Mouse (Mus musculus): ENCODE results near the gene Slc51a.

GRCm38 (mm10) chr16:32462950-32463349, 24.7 kb downstream of the Slc51a start:
- TF ChIP-seq CTCF (IDR thresholded peaks at IDR 0.05; ENCODE audit: borderline replicate concordance, insufficient read depth, low read length) = no peak
- no peak for TF ChIP-seq POLR2A (IDR thresholded peaks at IDR 0.05; ENCODE audit: low read depth, low read length)

Data from embryonic fibroblast, embryonic 13.5 days (primary cell).